Mouse (Mus musculus): ENCODE data around the gene Gm10439. TPM values are rescaled to one million over a fixed set of nuclear protein-coding genes. Genes with fewer than 3 reads are reported as not detected.
"Not testable (repeated sequence)": the region's sequence is repeated elsewhere in the genome, so short reads cannot be mapped to it uniquely, and the experiment has no call there.

The Gm10439 gene
- not detected in 2 replicates for polyA plus RNA-seq (2015; fragmentation: Nextera tagmentation; extraction: Ambion mirVana)

- ATAC-seq (replicated peaks); H3K9me3 ChIP-seq; H3K4me3 ChIP-seq; H3K9ac ChIP-seq (replicated peaks); H3K4me1 ChIP-seq; H3K4me2 ChIP-seq (replicated peaks); H3K36me3 ChIP-seq; H3K27ac ChIP-seq (replicated peaks); H3K27me3 ChIP-seq: not testable (repeated sequence)
- no CpG with 5 or more reads among the region's 6 CpGs for WGBS
These were observed at the start of gene Gm10439 for GRCm38 (mm10) chrX:149594270-149594669. Gm10439 (plus strand) TSS chrX:149594570.

Other genes with a start within 250 kb of the Gm10439 start
- not detected in 2 replicates for gene Gm15085, start 147.0 kb upstream of the Gm10439 start, polyA plus RNA-seq (2015; fragmentation: Nextera tagmentation; extraction: Ambion mirVana)
- not detected in 2 replicates for gene Gm15097, start 189.9 kb downstream of the Gm10439 start, polyA plus RNA-seq (2015; fragmentation: Nextera tagmentation; extraction: Ambion mirVana)